Mouse (Mus musculus) cerebellum, adult 2 months (tissue): ENCODE data around the gene Gmip. TPM values are rescaled to one million over a fixed set of nuclear protein-coding genes. Genes with fewer than 3 reads are reported as not detected.
A peak's percentile ranks its signal among the peaks of the same experiment; 100 is the strongest.

ENCODE experiments used
- DNase-seq, 2 experiments: peaks; one replicate each; pipeline ENCODE4 v3.0.0; 2021
- H3K27ac ChIP-seq: fragments of 200-500 bp; 2 replicates; pipeline ENCODE4 v1.5.1; 2012; ENCODE audit warnings: low read length, control low read depth, inconsistent platforms; ENCODE audit not compliant: insufficient read depth
- H3K27me3 ChIP-seq: fragments of 200-500 bp; 2 replicates; pipeline ENCODE4 v1.6.1; 2012; ENCODE audit warnings: inconsistent platforms, mild to moderate bottlenecking, low read length, moderate library complexity; ENCODE audit not compliant: control insufficient read depth, insufficient read depth
- H3K4me1 ChIP-seq: fragments of 200-500 bp; 2 replicates; pipeline ENCODE4 v1.6.1; 2011; ENCODE audit warnings: low read length; ENCODE audit not compliant: control insufficient read depth, insufficient read depth
- H3K4me3 ChIP-seq: fragments of 200-500 bp; replicated peaks from 2 replicates; pipeline ENCODE3; 2011; ENCODE audit warnings: mild to moderate bottlenecking, low read depth, low read length, control low read depth; ENCODE audit not compliant: insufficient read depth
- CTCF ChIP-seq: fragments of 200-500 bp; IDR thresholded peaks from 2 replicates; pipeline ENCODE4 v1.5.1; 2011; ENCODE audit warnings: low read depth, mild to moderate bottlenecking, control low read depth, low read length, moderate library complexity, borderline replicate concordance; ENCODE audit not compliant: insufficient read depth
- POLR2A ChIP-seq: fragments of 200-500 bp; IDR thresholded peaks from 2 replicates; pipeline ENCODE4 v1.6.1; 2011; ENCODE audit warnings: low read length, control low read depth, borderline replicate concordance; ENCODE audit not compliant: insufficient read depth
- WGBS: fragments of 180-500 bp; shearing (Covaris S2); methylation state at CpG from one replicate; pipeline ENCODE4 v1.1.7; 2018; 5-methylcytosine and 5-hydroxymethylcytosine counted together
- polyA plus RNA-seq: library from polyadenylated mRNA; depleted of rRNA; stranded (reverse); fragments of >200 nt; gene quantifications from 2 replicates; pipeline ENCODE4 v1.2.3, GENCODE M21; 2012; rRNA removed

Gmip gene
- polyA plus RNA-seq, 1 experiment = 8.2 TPM

DNA sequence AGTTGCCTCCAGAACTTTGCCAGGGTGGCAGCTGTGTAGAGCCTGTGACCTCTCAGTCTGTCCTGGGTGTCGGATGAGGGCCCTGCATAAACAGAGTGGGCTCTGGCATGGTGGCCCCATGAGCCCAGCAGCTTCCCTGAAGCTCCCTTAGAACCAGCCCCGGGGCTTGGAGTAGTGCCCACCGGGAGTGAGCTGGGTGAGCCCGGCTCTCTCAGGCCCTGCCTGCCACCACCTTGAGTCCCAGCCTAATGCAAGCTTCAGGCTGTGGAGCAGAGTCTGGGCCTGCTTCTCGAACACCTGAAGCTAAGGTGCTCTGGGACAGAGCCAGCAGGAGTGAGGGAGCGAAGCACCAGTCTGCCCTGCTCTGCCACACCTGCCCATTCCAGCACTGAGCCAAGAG is 62.4 kb downstream of the Gmip start:
- WGBS = 41% methylated on average over 6 of the region's 6 CpGs
- TF ChIP-seq POLR2A (no peak), CTCF (no peak)
- Histone ChIP-seq H3K4me1 (peaks cover 32% of the 10 kb centered on the region), H3K4me3 (no peak overlapping the region), H3K27me3 (no peaks in the 10 kb centered on the region), H3K27ac (no peak overlapping the region)
- peak in 1 of 2 experiments; percentile 43 for DNase-seq

Other genes with a start within 250 kb of the Gmip start
- 17.8 and 18.7 TPM in 2 replicates for gene Zfp868, start 183.1 kb upstream of the Gmip start, polyA plus RNA-seq
- gene Zfp964, start 154.2 kb upstream of the Gmip start, polyA plus RNA-seq = 2.3 and 2.6 TPM in 2 replicates
- 24.2 and 24.5 TPM in 2 replicates for gene Zfp869, start 98.0 kb upstream of the Gmip start, polyA plus RNA-seq
- 6.3 TPM in 2 replicates for gene Zfp963, start 58.7 kb upstream of the Gmip start, polyA plus RNA-seq
- 0.46 and 0.67 TPM in 2 replicates for gene Gm20422, start 33.8 kb upstream of the Gmip start, polyA plus RNA-seq
- gene Atp13a1, start 17.5 kb upstream of the Gmip start, polyA plus RNA-seq = 54.4 and 59.7 TPM in 2 replicates
- gene Zfp866, start 17.5 kb upstream of the Gmip start, polyA plus RNA-seq = 30.6 and 31.4 TPM in 2 replicates
- 0.23 and 0.38 TPM in 2 replicates for gene Lpar2, start 13.8 kb downstream of the Gmip start, polyA plus RNA-seq
- 17.9 and 20.3 TPM in 2 replicates for gene Pbx4, start 23.8 kb downstream of the Gmip start, polyA plus RNA-seq
- 0.18 and 0.41 TPM in 2 replicates for gene Cilp2, start 79.0 kb downstream of the Gmip start, polyA plus RNA-seq
- 0.22 and 0.29 TPM in 2 replicates for gene Tssk6, start 93.5 kb downstream of the Gmip start, polyA plus RNA-seq
- 221 and 239 TPM in 2 replicates for gene Ndufa13, start 93.9 kb downstream of the Gmip start, polyA plus RNA-seq
- 15.4 and 16.8 TPM in 2 replicates for gene Yjefn3, start 94.0 kb downstream of the Gmip start, polyA plus RNA-seq
- gene Gatad2a, start 187.7 kb downstream of the Gmip start, polyA plus RNA-seq = 31.9 and 36.9 TPM in 2 replicates
- gene Mau2, start 234.1 kb downstream of the Gmip start, polyA plus RNA-seq = 90.1 and 92.9 TPM in 2 replicates
- gene Sugp1, start 234.1 kb downstream of the Gmip start, polyA plus RNA-seq = 41.7 and 43.6 TPM in 2 replicates